8 mouse cellular contexts compared by ENCODE assay signal in genomic region chr15:85687630-85688410, GRCm38 (mm10). TPM values are rescaled to one million over a fixed set of nuclear protein-coding genes. Genes with fewer than 3 reads are reported as not detected.
DNase-seq lines count a peak whose midpoint lies in the region; ATAC-seq and TF ChIP-seq lines count a peak whose summit lies in the region.

No protein-coding gene starts in this region.

- no peak for TF ChIP-seq CTCF in C2C12 (IDR thresholded peaks at IDR 0.05; ENCODE audit: control insufficient read depth, insufficient read depth, insufficient read length)

- no peaks in the 10 kb centered on the region for H3K9me3 ChIP-seq in heart, embryonic 11.5 days (replicated peaks; ENCODE audit: control insufficient read depth, low read length)
- no peaks in the 10 kb centered on the region for H3K9me3 ChIP-seq in heart, embryonic 10.5 days
- H3K9me3 ChIP-seq in embryonic facial prominence, embryonic 11.5 days (replicated peaks; ENCODE audit: control insufficient read depth, low read length): no peaks in the 10 kb centered on the region
- no peaks in the 10 kb centered on the region for H3K9me3 ChIP-seq in limb, embryonic 12.5 days

- peaks cover 97% of the 10 kb centered on the region for H3K79me3 ChIP-seq in C2C12 (ENCODE audit: low read depth)

- H3K27ac ChIP-seq in heart, embryonic 11.5 days (ENCODE audit: low read depth, low read length): peak overlapping the region; percentile 54
- no peak overlapping the region for H3K27ac ChIP-seq in heart, embryonic 10.5 days
- H3K27ac ChIP-seq in embryonic facial prominence, embryonic 11.5 days (replicated peaks; ENCODE audit: low read depth, low read length): peak overlapping the region; percentile 10; the same call in 1 of the 2 replicates
- H3K27ac ChIP-seq in limb, embryonic 12.5 days: peak overlapping the region; percentile 86

- DNase-seq in heart, embryonic 10.5 days (ENCODE audit: low spot score): no peak
- DNase-seq in embryonic facial prominence, embryonic 11.5 days (ENCODE audit: low spot score): no peak
- no peak for DNase-seq in c-Kit-positive CD71-positive TER-119-positive erythroid progenitor cells, embryonic 14.5 days (ENCODE audit: low spot score)
- DNase-seq in liver: no peak
- no peak for DNase-seq in right cerebral cortex, postnatal 4 days

- peaks cover 100% of the 10 kb centered on the region for H3K79me2 ChIP-seq in C2C12 (ENCODE audit: control insufficient read depth, insufficient read depth)

- H3ac ChIP-seq in C2C12 (ENCODE audit: control insufficient read depth, insufficient read length, low read depth): peak overlapping the region; percentile 25

- no peaks in the 10 kb centered on the region for H3K36me3 ChIP-seq in heart, embryonic 11.5 days (ENCODE audit: control insufficient read depth, insufficient read depth, low read length)
- no peaks in the 10 kb centered on the region for H3K36me3 ChIP-seq in heart, embryonic 10.5 days
- peaks cover 98% of the 10 kb centered on the region for H3K36me3 ChIP-seq in C2C12 (ENCODE audit: control insufficient read depth, insufficient read depth)
- H3K36me3 ChIP-seq in embryonic facial prominence, embryonic 11.5 days (replicated peaks; ENCODE audit: control insufficient read depth, insufficient read depth, low read depth, low read length): no peaks in the 10 kb centered on the region
- peaks cover 38% of the 10 kb centered on the region for H3K36me3 ChIP-seq in limb, embryonic 12.5 days

- H3K27me3 ChIP-seq in heart, embryonic 11.5 days (ENCODE audit: control insufficient read depth, insufficient read depth, low read length): no peaks in the 10 kb centered on the region; the same call in 1 of the 2 replicates
- H3K27me3 ChIP-seq in heart, embryonic 10.5 days (ENCODE audit: insufficient read depth, poor library complexity, severe bottlenecking): peaks cover 76% of the 10 kb centered on the region
- H3K27me3 ChIP-seq in C2C12 (ENCODE audit: control insufficient read depth, insufficient read depth, insufficient read length): no peaks in the 10 kb centered on the region
- H3K27me3 ChIP-seq in embryonic facial prominence, embryonic 11.5 days (ENCODE audit: control insufficient read depth, insufficient read depth, low read length): no peaks in the 10 kb centered on the region
- H3K27me3 ChIP-seq in limb, embryonic 12.5 days: no peaks in the 10 kb centered on the region; the same call in 1 of the 2 replicates

- no peak overlapping the region for H3K4me3 ChIP-seq in heart, embryonic 11.5 days (ENCODE audit: low read depth, low read length)
- H3K4me3 ChIP-seq in heart, embryonic 10.5 days: no peak overlapping the region
- H3K4me3 ChIP-seq in C2C12 (ENCODE audit: insufficient read depth, poor library complexity, severe bottlenecking): no peak overlapping the region
- no peak overlapping the region for H3K4me3 ChIP-seq in embryonic facial prominence, embryonic 11.5 days (ENCODE audit: low read depth, low read length)
- no peak overlapping the region for H3K4me3 ChIP-seq in limb, embryonic 12.5 days (replicated peaks)

- H3K9ac ChIP-seq in heart, embryonic 11.5 days (ENCODE audit: low read depth, low read length): no peak overlapping the region
- no peak overlapping the region for H3K9ac ChIP-seq in embryonic facial prominence, embryonic 11.5 days (replicated peaks; ENCODE audit: low read length)
- no peak overlapping the region for H3K9ac ChIP-seq in limb, embryonic 12.5 days (replicated peaks)

- H3K4me1 ChIP-seq in heart, embryonic 11.5 days (ENCODE audit: control insufficient read depth, insufficient read depth, low read length): 0 out of 2 replicates have a peak, but pooled peaks cover 4% of the 10 kb centered on the region
- peaks cover 13% of the 10 kb centered on the region for H3K4me1 ChIP-seq in heart, embryonic 10.5 days
- H3K4me1 ChIP-seq in embryonic facial prominence, embryonic 11.5 days (ENCODE audit: control insufficient read depth, insufficient read depth, low read length): peaks cover 8% of the 10 kb centered on the region; the same call in 1 of the 2 replicates
- H3K4me1 ChIP-seq in limb, embryonic 12.5 days (replicated peaks): peaks cover 28% of the 10 kb centered on the region

- no peak for ATAC-seq in heart, embryonic 11.5 days (replicated peaks; ENCODE audit: insufficient number of reproducible peaks, low FRiP score, low TSS enrichment)
- ATAC-seq in embryonic facial prominence, embryonic 11.5 days (replicated peaks; ENCODE audit: insufficient number of reproducible peaks, low FRiP score, low TSS enrichment, low read depth): no peak
- ATAC-seq in limb, embryonic 12.5 days (ENCODE audit: insufficient number of reproducible peaks, insufficient read depth, low FRiP score, low TSS enrichment, low read depth): no peak

- no peak overlapping the region for H3K4me2 ChIP-seq in heart, embryonic 11.5 days
- no peak overlapping the region for H3K4me2 ChIP-seq in embryonic facial prominence, embryonic 11.5 days (ENCODE audit: low read depth, low read length)
- H3K4me2 ChIP-seq in limb, embryonic 12.5 days: no peak overlapping the region

- 71% methylated on average over 15 of the region's 15 CpGs for WGBS in heart, embryonic 11.5 days (ENCODE audit: insufficient replicate concordance)
- 76% methylated on average over 15 of the region's 15 CpGs for WGBS in heart, embryonic 10.5 days
- 69% methylated on average over 15 of the region's 15 CpGs for WGBS in embryonic facial prominence, embryonic 11.5 days
- 66% methylated on average over 15 of the region's 15 CpGs for WGBS in limb, embryonic 12.5 days

TF ChIP-seq in C2C12, 6 proteins besides CTCF, POLR2A, EP300 and RAD21:
- no peak for TF ChIP-seq FOSL1 (IDR thresholded peaks at IDR 0.05; ENCODE audit: insufficient read depth, low read length, poor library complexity, severe bottlenecking)
- no peak for TF ChIP-seq MYOG (IDR thresholded peaks at IDR 0.05; ENCODE audit: control insufficient read depth, extremely low read depth, insufficient read length)
- TF ChIP-seq CEBPB (IDR thresholded peaks at IDR 0.05; ENCODE audit: low read depth): no peak
- no peak for TF ChIP-seq MAX (IDR thresholded peaks at IDR 0.05)
- no peak for TF ChIP-seq USF1 (IDR thresholded peaks at IDR 0.05; ENCODE audit: low read depth)
- TF ChIP-seq MYOD1 (IDR thresholded peaks at IDR 0.05; ENCODE audit: control insufficient read depth, insufficient read length, low read depth): no peak
TF ChIP-seq in C2C12: peak in this region for 0.

RNA-seq across cellular contexts. Expression of gene Ppara, which starts 47.0 kb away (rescaled TPM):
- 1.7 and 2.8 TPM in 2 replicates for polyA plus RNA-seq in heart, embryonic 11.5 days (2014; fragmentation: Nextera tagmentation; extraction: Ambion mirVana)
- 0.88 and 2.0 TPM in 2 replicates for polyA plus RNA-seq in heart, embryonic 10.5 days (2016; fragmentation: Nextera tagmentation; extraction: Ambion mirVana)
- polyA plus RNA-seq in C2C12 (2012; fragmentation: generic; extraction: Trizol): 0.08 TPM
- 0.28 and 1.4 TPM in 2 replicates for polyA plus RNA-seq in embryonic facial prominence, embryonic 11.5 days (2014; fragmentation: Nextera tagmentation; extraction: Ambion mirVana)
- 1.9 and 2.4 TPM in 2 replicates for polyA plus RNA-seq in limb, embryonic 12.5 days (2016; fragmentation: Nextera tagmentation; extraction: Ambion mirVana)
